8 mouse cellular contexts compared by ENCODE assay signal in the genomic region with DNA sequence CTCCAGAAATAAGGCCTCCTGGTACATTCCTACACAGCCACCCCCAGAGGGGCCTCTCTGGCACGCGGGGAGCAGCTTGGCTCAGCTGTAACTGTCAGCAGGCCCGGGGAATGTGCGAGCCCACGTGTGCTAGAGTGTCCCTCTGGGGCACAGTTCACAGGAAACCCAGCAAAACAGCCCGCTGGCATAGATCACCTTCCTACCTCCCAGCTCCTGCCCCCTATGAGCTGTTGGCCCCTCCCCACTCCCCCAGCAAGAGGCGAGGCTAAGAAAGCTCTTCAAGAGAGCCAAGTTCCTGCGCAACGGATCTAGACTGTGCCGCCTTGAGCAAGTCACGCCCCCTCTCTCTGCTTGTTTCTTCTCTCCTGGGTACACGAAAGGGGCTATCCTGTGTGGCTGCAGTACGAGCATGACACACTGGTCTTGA. TPM values are rescaled to one million over a fixed set of nuclear protein-coding genes. Genes with fewer than 3 reads are reported as not detected.
A peak's percentile ranks its signal among the peaks of the same experiment; 100 is the strongest.
DNase-seq lines count a peak whose midpoint lies in the region; ATAC-seq and TF ChIP-seq lines count a peak whose summit lies in the region.

No protein-coding gene starts in this region.

- H3K4me3 ChIP-seq in forebrain, embryonic 12.5 days (replicated peaks) = peak overlapping the region; percentile 62; the same call in 1 of the 2 replicates
- peak overlapping the region; percentile 58; the same call in 1 of the 2 replicates for H3K4me3 ChIP-seq in hindbrain, embryonic 15.5 days
- peak overlapping the region; percentile 75 for H3K4me3 ChIP-seq in liver, embryonic 12.5 days
- H3K4me3 ChIP-seq in myocyte = peak overlapping the region; percentile 67

- peak; percentile 65; the same call in 1 of the 2 replicates for ATAC-seq in forebrain, embryonic 12.5 days (ENCODE audit: low FRiP score)
- ATAC-seq in hindbrain, embryonic 15.5 days (ENCODE audit: low FRiP score, low read depth) = peak; percentile 21; the same call in 1 of the 2 replicates
- peak; percentile 14 for ATAC-seq in liver, embryonic 12.5 days

- peaks cover 52% of the 10 kb centered on the region for H3K79me2 ChIP-seq in myocyte (ENCODE audit: control insufficient read depth, insufficient read depth)

- H3ac ChIP-seq in myocyte (ENCODE audit: control insufficient read depth, insufficient read length) = peak overlapping the region; percentile 71

- H3K4me2 ChIP-seq in forebrain, embryonic 12.5 days = peak overlapping the region; percentile 99
- H3K4me2 ChIP-seq in hindbrain, embryonic 15.5 days = peak overlapping the region; percentile 100
- peak overlapping the region; percentile 73 for H3K4me2 ChIP-seq in liver, embryonic 12.5 days
- peak overlapping the region; percentile 97 for H3K4me2 ChIP-seq in myocyte (ENCODE audit: low read depth)

- 3% methylated on average over 13 of the region's 13 CpGs for WGBS in forebrain, embryonic 12.5 days
- WGBS in hindbrain, embryonic 15.5 days = 1% methylated on average over 13 of the region's 13 CpGs
- under 1% methylated on average over 13 of the region's 13 CpGs for WGBS in liver, embryonic 12.5 days (ENCODE audit: insufficient replicate concordance)

- no peaks in the 10 kb centered on the region for H3K36me3 ChIP-seq in forebrain, embryonic 12.5 days (replicated peaks)
- H3K36me3 ChIP-seq in hindbrain, embryonic 15.5 days = no peaks in the 10 kb centered on the region
- no peaks in the 10 kb centered on the region for H3K36me3 ChIP-seq in liver, embryonic 12.5 days
- no peaks in the 10 kb centered on the region for H3K36me3 ChIP-seq in myocyte (ENCODE audit: control insufficient read depth, insufficient read depth)

- no peaks in the 10 kb centered on the region for H3K9me3 ChIP-seq in forebrain, embryonic 12.5 days
- H3K9me3 ChIP-seq in hindbrain, embryonic 15.5 days = no peaks in the 10 kb centered on the region
- H3K9me3 ChIP-seq in liver, embryonic 12.5 days (replicated peaks) = no peaks in the 10 kb centered on the region

- H3K9ac ChIP-seq in forebrain, embryonic 12.5 days = no peak overlapping the region
- no peak overlapping the region for H3K9ac ChIP-seq in hindbrain, embryonic 15.5 days
- peak overlapping the region; percentile 82 for H3K9ac ChIP-seq in liver, embryonic 12.5 days

- peaks cover 22% of the 10 kb centered on the region for H3K4me1 ChIP-seq in forebrain, embryonic 12.5 days
- peaks cover 20% of the 10 kb centered on the region for H3K4me1 ChIP-seq in hindbrain, embryonic 15.5 days (replicated peaks)
- H3K4me1 ChIP-seq in liver, embryonic 12.5 days = peaks cover 89% of the 10 kb centered on the region

- H3K27me3 ChIP-seq in forebrain, embryonic 12.5 days = peaks cover 54% of the 10 kb centered on the region
- peaks cover 41% of the 10 kb centered on the region for H3K27me3 ChIP-seq in hindbrain, embryonic 15.5 days
- H3K27me3 ChIP-seq in liver, embryonic 12.5 days (replicated peaks) = 0 out of 2 replicates have a peak, but pooled peaks cover 5% of the 10 kb centered on the region
- no peaks in the 10 kb centered on the region for H3K27me3 ChIP-seq in myocyte (ENCODE audit: control insufficient read depth, insufficient read depth, insufficient read length)

- DNase-seq in 3T3-L1 (ENCODE audit: low read depth, low spot score) (peak; percentile 94), NIH3T3 (ENCODE audit: low read depth) (peak; percentile 93)
- DNase-seq in cerebellum, adult 9-10 months = no peak
- no peak for DNase-seq in right cerebral cortex, adult 2 months (ENCODE audit: low spot score in 2 of 2)

- no peak overlapping the region for H3K27ac ChIP-seq in forebrain, embryonic 12.5 days
- H3K27ac ChIP-seq in hindbrain, embryonic 15.5 days (replicated peaks) = no peak overlapping the region
- H3K27ac ChIP-seq in liver, embryonic 12.5 days = peak overlapping the region; percentile 94

- TF ChIP-seq POLR2A in myocyte (IDR thresholded peaks at IDR 0.05; ENCODE audit: insufficient read length, low read depth) = no peak

TF ChIP-seq in myocyte, 11 proteins besides CTCF, POLR2A, EP300 and RAD21:
- TF ChIP-seq MAX (IDR thresholded peaks at IDR 0.05; ENCODE audit: low read depth) (no peak), SRF (IDR thresholded peaks at IDR 0.05; ENCODE audit: control insufficient read depth, insufficient read length, low read depth) (no peak), MYOG (IDR thresholded peaks at IDR 0.05; ENCODE audit: control insufficient read depth in 1 of 3, insufficient read depth in 1 of 3, insufficient read length in 2 of 3, low read depth in 2 of 3) (peak in 1 of 3 experiments; percentile 60), REST (IDR thresholded peaks at IDR 0.05; ENCODE audit: insufficient read depth, insufficient read length) (no peak), E2F4 (IDR thresholded peaks at IDR 0.05; ENCODE audit: insufficient read depth) (no peak), USF1 (IDR thresholded peaks at IDR 0.05; ENCODE audit: low read depth) (no peak), TCF12 (IDR thresholded peaks at IDR 0.05; ENCODE audit: insufficient read depth, poor library complexity, severe bottlenecking) (no peak), MYOD1 (IDR thresholded peaks at IDR 0.05; ENCODE audit: control insufficient read depth in 1 of 3, insufficient read length in 2 of 3, low read depth in 2 of 3) (peak in 1 of 3 experiments; percentile 27), TCF3 (IDR thresholded peaks at IDR 0.05; ENCODE audit: insufficient read length, low read depth) (no peak), CEBPB (IDR thresholded peaks at IDR 0.05; ENCODE audit: insufficient read depth, poor library complexity, severe bottlenecking) (no peak), POLR2AphosphoS2 (IDR thresholded peaks at IDR 0.05; ENCODE audit: insufficient read length, low read depth) (no peak)

RNA-seq across cellular contexts. Expression of a gene that starts 0.8 kb away (rescaled TPM):
- 0.13 and 0.14 TPM in 2 replicates for polyA plus RNA-seq in forebrain, embryonic 12.5 days (2016; fragmentation: Nextera tagmentation; extraction: Ambion mirVana)
- 0.36 and 0.43 TPM in 2 replicates for polyA plus RNA-seq in hindbrain, embryonic 15.5 days (2015; fragmentation: Nextera tagmentation; extraction: Ambion mirVana)
- 2.1 and 2.5 TPM in 2 replicates for polyA plus RNA-seq in liver, embryonic 12.5 days (2016; fragmentation: Nextera tagmentation; extraction: Ambion mirVana)
- 11.6 TPM for polyA plus RNA-seq in myocyte (2012; fragmentation: generic; extraction: Trizol)

RNA-seq across cellular contexts. Expression of a gene that starts 23.7 kb away (rescaled TPM):
- polyA plus RNA-seq in forebrain, embryonic 12.5 days (2016; fragmentation: Nextera tagmentation; extraction: Ambion mirVana) = 158 and 173 TPM in 2 replicates
- 164 and 169 TPM in 2 replicates for polyA plus RNA-seq in hindbrain, embryonic 15.5 days (2015; fragmentation: Nextera tagmentation; extraction: Ambion mirVana)
- 719 and 730 TPM in 2 replicates for polyA plus RNA-seq in liver, embryonic 12.5 days (2016; fragmentation: Nextera tagmentation; extraction: Ambion mirVana)
- 52.4 TPM for polyA plus RNA-seq in myocyte (2012; fragmentation: generic; extraction: Trizol)

Comparison
In these comparisons a context has a peak if more than half of its experiments do, and no peak if none do; other contexts are left out.
1. DNase-seq: peak in 3T3-L1 (single experiment) and NIH3T3 (single experiment); none in cerebellum, adult 9-10 months (single experiment) and right cerebral cortex, adult 2 months (0 of 2).
2. ATAC-seq: peak in every context shown above with its lines; median percentile 65 in forebrain, embryonic 12.5 days; 21 in hindbrain, embryonic 15.5 days; 14 in liver, embryonic 12.5 days.
3. Peak in every context shown above with its lines, with median percentiles within 50 percentile points of each other: H3K4me2 ChIP-seq and H3K4me3 ChIP-seq.